Mouse (Mus musculus) spleen, embryonic (tissue): ENCODE measurements around the gene Tmem128.

Source experiments
- CTCF ChIA-PET: fragments of 350-600 bp; sonication (Branson Sonifier 250); formaldehyde crosslinking; loops from one replicate; lab custom pipeline; 2022; lab: Charles Lee

Gene Tmem128

GRCm38 (mm10) chr5:38277098-38277866, 17.3 kb downstream of the Tmem128 start:
- CTCF ChIA-PET: no interaction called here

GRCm38 (mm10) chr5:38277936-38278600, 18.1 kb downstream of the Tmem128 start:
- CTCF ChIA-PET: no interaction called here

GRCm38 (mm10) chr5:38280075-38280474, 20.1 kb downstream of the Tmem128 start:
- CTCF ChIA-PET: no interaction called here

GRCm38 (mm10) chr5:38285724-38286123, 25.7 kb downstream of the Tmem128 start:
- CTCF ChIA-PET: no interaction called here

- CTCF ChIA-PET: no interaction called here
Observed at GRCm38 (mm10) chr5:38288476-38288875, 28.5 kb downstream of the Tmem128 start.

GRCm38 (mm10) chr5:38301761-38302411, 41.9 kb downstream of the Tmem128 start:
- CTCF ChIA-PET: no interaction called here

- CTCF ChIA-PET: no interaction called here
Observed at GRCm38 (mm10) chr5:38302651-38303050, 42.7 kb downstream of the Tmem128 start.

GRCm38 (mm10) chr5:38305241-38305640, 45.3 kb downstream of the Tmem128 start:
- CTCF ChIA-PET: interaction anchor here (0.6 to 0.9 kb wide), 2 partner anchors 10 to 211 kb away, joined by 3 to 4 read pairs; no protein-coding TSS in a partner anchor

GRCm38 (mm10) chr5:38307255-38308101, 47.5 kb downstream of the Tmem128 start:
- CTCF ChIA-PET: interaction anchor here (0.6 to 1.4 kb wide), 4 partner anchors 18 to 1129 kb away, joined by 3 to 5 read pairs (median 3); no protein-coding TSS in a partner anchor

GRCm38 (mm10) chr5:38308873-38309272, 48.9 kb downstream of the Tmem128 start:
- CTCF ChIA-PET: interaction anchor here (1.4 kb wide), 1 partner anchor 17 kb away, joined by 5 read pairs; no protein-coding TSS in a partner anchor

GRCm38 (mm10) chr5:38309795-38310194, 49.8 kb downstream of the Tmem128 start:
- CTCF ChIA-PET: no interaction called here
